Mouse (Mus musculus) layer of hippocampus, adult 8-10 months (tissue): Measurements from ENCODE around the gene Neu3. TPM values are rescaled to one million over a fixed set of nuclear protein-coding genes. Genes with fewer than 3 reads are reported as not detected.
"Not testable (repeated sequence)": the region's sequence is repeated elsewhere in the genome, so short reads cannot be mapped to it uniquely, and the experiment has no call there.

Experiments used
- DNase-seq, 2 experiments: peaks; one replicate each; pipeline ENCODE4 v3.0.0; 2022; ENCODE audit warnings: low spot score in 2 of 2
- total RNA-seq, 4 experiments: library from RNA; stranded (reverse); gene quantifications; 2 replicates each; pipeline ENCODE4 v1.2.4; 2022

Neu3 gene
- total RNA-seq, 4 experiments from 2014 or later, result 2.7 to 4.0 (median 3.5) TPM

- no peak for DNase-seq
Observed at GRCm38 (mm10) chr7:99834314-99834853, 6.2 kb upstream of the Neu3 start.

GRCm38 (mm10) chr7:99833846-99834222 is 5.6 kb upstream of the Neu3 start:
- DNase-seq, result no peak

GRCm38 (mm10) chr7:99833115-99833845 is 5.1 kb upstream of the Neu3 start:
- no peak for DNase-seq

GRCm38 (mm10) chr7:99826096-99826495 is 2.1 kb downstream of the Neu3 start:
- no peak for DNase-seq

GRCm38 (mm10) chr7:99825511-99825910 is 2.7 kb downstream of the Neu3 start:
- no peak for DNase-seq

- no peak for DNase-seq
Observed at GRCm38 (mm10) chr7:99824649-99825483, 3.4 kb downstream of the Neu3 start.

- DNase-seq, result no peak
Observed at GRCm38 (mm10) chr7:99823045-99823663, 5.1 kb downstream of the Neu3 start.

- DNase-seq, result no peak
Observed at GRCm38 (mm10) chr7:99822426-99822825, 5.8 kb downstream of the Neu3 start.

GRCm38 (mm10) chr7:99821953-99822352 is 6.3 kb downstream of the Neu3 start:
- no peak for DNase-seq

GRCm38 (mm10) chr7:99818181-99818725 is 10.0 kb downstream of the Neu3 start:
- not testable (repeated sequence) for DNase-seq

- DNase-seq, result no peak
Observed at GRCm38 (mm10) chr7:99813394-99813793, 14.8 kb downstream of the Neu3 start.

GRCm38 (mm10) chr7:99811661-99812060 is 16.6 kb downstream of the Neu3 start:
- no peak for DNase-seq

- DNase-seq, result no peak
Observed at GRCm38 (mm10) chr7:99810814-99811213, 17.4 kb downstream of the Neu3 start.

GRCm38 (mm10) chr7:99807043-99807442 is 21.2 kb downstream of the Neu3 start:
- DNase-seq, result not testable (repeated sequence)

GRCm38 (mm10) chr7:99805340-99805739 is 22.9 kb downstream of the Neu3 start:
- no peak for DNase-seq

- DNase-seq, result not testable (repeated sequence)
Observed at GRCm38 (mm10) chr7:99804033-99804432, 24.2 kb downstream of the Neu3 start.

GRCm38 (mm10) chr7:99803535-99803934 is 24.7 kb downstream of the Neu3 start:
- DNase-seq, result no peak

- no peak for DNase-seq
Observed at GRCm38 (mm10) chr7:99799118-99799517, 29.1 kb downstream of the Neu3 start.

GRCm38 (mm10) chr7:99797911-99798647 is 30.1 kb downstream of the Neu3 start:
- peak; percentile 33 to 67 for DNase-seq

- no peak for DNase-seq
Observed at GRCm38 (mm10) chr7:99797261-99797660, 31.0 kb downstream of the Neu3 start.

GRCm38 (mm10) chr7:99796471-99796870 is 31.7 kb downstream of the Neu3 start:
- DNase-seq, result no peak
